Mouse (Mus musculus): ENCODE results near the gene B430305J03Rik.

GRCm38 (mm10) chr3:61336205-61336604 lies 29.5 kb downstream of the B430305J03Rik start:
- TF ChIP-seq POLR2A (IDR thresholded peaks at IDR 0.05; ENCODE audit: borderline replicate concordance, control insufficient read depth, low read depth, low read length) (no peak), CTCF (IDR thresholded peaks at IDR 0.05; ENCODE audit: control insufficient read depth, insufficient read depth, low read length) (no peak)

Data from bone marrow, adult 2 months (tissue).